Mouse (Mus musculus) liver, embryonic 14.5 days (tissue): Measurements from ENCODE around the gene Ptprn2.

Experiments used
- CTCF ChIP-seq: IDR thresholded peaks from 2 replicates; pipeline ENCODE4 v1.5.1; 2016; ENCODE audit warnings: antibody characterized with exemption, low read depth, control low read depth
- EP300 ChIP-seq: IDR thresholded peaks from 2 replicates; pipeline ENCODE4 v1.6.1; 2016; ENCODE audit warnings: antibody characterized with exemption, low read depth

DNA sequence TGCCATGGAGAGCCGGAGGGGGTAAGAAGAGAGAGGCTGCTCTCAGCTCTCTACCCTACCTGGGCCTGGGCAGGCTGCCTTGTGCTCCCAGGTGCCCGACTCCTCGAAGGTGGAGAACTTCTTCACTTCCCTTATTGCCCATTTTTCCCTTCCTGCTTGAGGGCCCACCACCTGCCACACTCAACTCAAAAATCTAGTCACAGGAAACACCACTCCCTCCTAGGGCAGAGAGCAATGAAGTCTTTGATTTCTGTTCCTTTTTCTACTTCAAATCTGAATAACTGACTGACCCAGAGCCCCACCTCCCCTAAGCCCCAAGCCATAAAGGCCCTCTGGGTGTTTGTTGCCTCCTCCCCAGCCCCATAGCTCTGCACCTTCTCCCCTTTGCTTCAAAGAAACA lies 832.7 kb downstream of the Ptprn2 start:
- TF ChIP-seq CTCF = no peak
- TF ChIP-seq EP300 = no peak
